Mouse (Mus musculus) lung, postnatal 4 days (tissue): ENCODE results near the gene Gm10306.

Source experiments
- DNase-seq, 2 experiments: peaks; one replicate each; pipeline ENCODE4 v3.0.0; 2021

Gm10306 gene

GRCm38 (mm10) chr4:94556265-94557054 is at the start of gene Gm10306, which contains the start of gene Caap1:
Gene Gm10306 (plus strand): TSS chr4:94556546.
Gene Caap1 (minus strand): TSS chr4:94556796.
- peak; percentile 95 to 96 for DNase-seq

- no peak for DNase-seq
These were observed 41.0 kb upstream of the Gm10306 start for GRCm38 (mm10) chr4:94515366-94515765.

GRCm38 (mm10) chr4:94517631-94518030 is 38.7 kb upstream of the Gm10306 start:
- DNase-seq: peak in 1 of 2 experiments; percentile 48

- no peak for DNase-seq
These were observed 33.0 kb upstream of the Gm10306 start for GRCm38 (mm10) chr4:94523321-94523720.

GRCm38 (mm10) chr4:94529448-94529847 is 26.9 kb upstream of the Gm10306 start:
- no peak for DNase-seq

- DNase-seq: no peak
These were observed 23.1 kb upstream of the Gm10306 start for GRCm38 (mm10) chr4:94533205-94533604.

GRCm38 (mm10) chr4:94543041-94543440 is 13.3 kb upstream of the Gm10306 start:
- DNase-seq: no peak

GRCm38 (mm10) chr4:94544321-94544720 is 12.0 kb upstream of the Gm10306 start:
- DNase-seq: no peak

- DNase-seq: no peak
These were observed 1.3 kb upstream of the Gm10306 start for GRCm38 (mm10) chr4:94554955-94555494.

- DNase-seq: no peak
These were observed 799 bp downstream of the Gm10306 start for GRCm38 (mm10) chr4:94557145-94557544.

GRCm38 (mm10) chr4:94559266-94559665 is 2.9 kb downstream of the Gm10306 start:
- no peak for DNase-seq

GRCm38 (mm10) chr4:94560316-94560715 is 4.0 kb downstream of the Gm10306 start:
- DNase-seq: no peak

GRCm38 (mm10) chr4:94561954-94562648 is 5.8 kb downstream of the Gm10306 start:
- DNase-seq: no peak

- no peak for DNase-seq
These were observed 8.0 kb downstream of the Gm10306 start for GRCm38 (mm10) chr4:94564297-94564696.

- no peak for DNase-seq
These were observed 16.3 kb downstream of the Gm10306 start for GRCm38 (mm10) chr4:94572677-94573076.

GRCm38 (mm10) chr4:94591765-94592381 is 35.5 kb downstream of the Gm10306 start:
- no peak for DNase-seq

GRCm38 (mm10) chr4:94592709-94593108 is 36.4 kb downstream of the Gm10306 start:
- DNase-seq: no peak

- DNase-seq: peak in 1 of 2 experiments; percentile 9
These were observed 45.0 kb downstream of the Gm10306 start for GRCm38 (mm10) chr4:94601395-94601794.

- no peak for DNase-seq
These were observed 46.2 kb downstream of the Gm10306 start for GRCm38 (mm10) chr4:94602496-94603030.

- peak; percentile 93 to 95 for DNase-seq
These were observed 46.8 kb downstream of the Gm10306 start, which contains the start of gene Plaa for GRCm38 (mm10) chr4:94603031-94603629. Gene Plaa (minus strand): TSS chr4:94603244.

- DNase-seq: no peak
These were observed 48.2 kb downstream of the Gm10306 start for GRCm38 (mm10) chr4:94604452-94605019.

GRCm38 (mm10) chr4:94605591-94605990 is 49.2 kb downstream of the Gm10306 start:
- DNase-seq: no peak
